Mouse (Mus musculus) G1E (cell line): ENCODE data around the gene Tmem198.

Source experiments
- CTCF ChIP-seq: IDR thresholded peaks from 2 replicates; pipeline ENCODE4 v1.5.1; 2012; ENCODE audit warnings: low read depth, low read length, inconsistent platforms, mixed read lengths
- GATA1 ChIP-seq: IDR thresholded peaks from 2 replicates; pipeline ENCODE4 v1.6.1; 2012; ENCODE audit warnings: borderline replicate concordance, low read length, inconsistent platforms, mixed read lengths
- GATA2 ChIP-seq: IDR thresholded peaks from 2 replicates; pipeline ENCODE4 v1.6.1; 2012; ENCODE audit warnings: low read depth, low read length, inconsistent platforms, borderline replicate concordance
- POLR2AphosphoS5 ChIP-seq: IDR thresholded peaks from 2 replicates; pipeline ENCODE4 v1.6.1; 2012; ENCODE audit warnings: low read depth, low read length, inconsistent platforms; ENCODE audit not compliant: insufficient replicate concordance
- TAL1 ChIP-seq: conservative IDR thresholded peaks from 2 replicates; pipeline ENCODE4 v1.6.1; 2012; ENCODE audit warnings: low read depth, low read length, inconsistent platforms, mixed read lengths

GRCm38 (mm10) chr1:75451900-75452299, 27.4 kb upstream of the Tmem198 start:
- TF ChIP-seq CTCF: no peak
- TF ChIP-seq GATA1: no peak
- no peak for TF ChIP-seq POLR2AphosphoS5
- TF ChIP-seq TAL1: no peak
- TF ChIP-seq GATA2: no peak
